Mouse (Mus musculus): ENCODE data around the gene Tldc1.

Tldc1 gene

DNA sequence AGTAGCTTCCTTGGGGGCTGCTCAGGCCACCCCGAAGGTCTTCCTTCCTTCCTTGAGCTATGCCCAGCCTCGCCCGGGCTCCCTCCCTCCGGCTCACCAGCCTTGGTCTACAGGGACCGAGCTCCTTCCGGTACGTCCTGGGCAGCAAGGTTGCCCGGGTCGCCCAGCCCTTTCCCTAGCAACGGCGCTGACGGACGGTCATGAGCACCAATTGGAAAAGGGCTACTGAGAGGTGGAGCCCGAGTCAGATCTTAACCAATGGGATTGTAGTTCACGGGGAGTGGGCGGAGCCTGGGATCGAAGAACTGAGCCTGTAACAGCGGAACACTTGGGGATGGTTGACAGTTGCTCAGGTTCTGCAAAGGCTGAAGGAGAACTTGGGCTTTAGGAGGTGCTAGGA is at the start of gene Tldc1:
Tldc1 (minus strand) TSS at position 154 of the 400 bp plus-strand sequence.
- in situ Hi-C loops (cut with MboI): loop anchor here (5.0 kb wide), 1 partner anchor 86 kb away; no protein-coding TSS in a partner anchor

DNA sequence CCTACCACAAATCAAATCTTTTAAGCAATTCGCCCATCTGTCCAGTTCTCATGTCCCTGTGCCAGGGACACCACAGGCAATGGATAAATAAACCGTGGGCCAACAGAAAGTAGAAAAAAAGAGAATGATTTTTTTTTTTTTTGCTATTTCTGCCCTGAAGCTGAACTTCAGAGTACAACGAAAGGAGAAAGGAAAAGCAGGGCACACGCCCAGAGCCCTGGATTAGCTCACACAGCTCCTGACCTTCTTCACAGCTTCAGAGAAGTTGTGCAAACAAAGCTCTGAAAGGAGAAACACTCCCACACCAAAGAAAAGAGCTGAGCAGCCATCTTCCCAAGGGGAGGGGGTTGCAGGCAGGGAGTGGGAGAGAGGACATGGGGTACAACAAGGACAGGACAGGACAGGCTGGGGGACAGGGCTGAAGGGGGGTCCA is 49.5 kb upstream of the Tldc1 start:
- in situ Hi-C loops (cut with MboI): no loop called here

DNA sequence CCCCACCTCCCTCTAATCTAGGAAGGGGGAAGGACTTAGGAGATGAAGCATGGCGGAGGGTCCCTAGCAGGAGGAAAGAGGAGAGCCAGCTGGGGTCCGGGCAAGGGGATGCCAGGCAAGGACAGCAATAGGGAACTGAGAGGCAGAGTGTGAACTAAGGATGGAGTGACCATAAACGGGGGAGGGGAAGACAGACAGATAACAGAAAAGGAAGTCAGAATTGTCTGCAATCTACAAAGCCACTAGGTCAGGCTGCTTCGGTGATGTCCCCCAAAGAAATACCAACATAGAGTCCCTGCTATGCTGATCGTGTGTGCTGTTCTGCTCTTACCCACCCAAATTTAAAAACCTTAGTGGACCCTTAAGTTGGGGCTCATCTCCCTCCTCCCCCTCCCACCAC is 48.8 kb upstream of the Tldc1 start:
- in situ Hi-C loops (cut with MboI): no loop called here

DNA sequence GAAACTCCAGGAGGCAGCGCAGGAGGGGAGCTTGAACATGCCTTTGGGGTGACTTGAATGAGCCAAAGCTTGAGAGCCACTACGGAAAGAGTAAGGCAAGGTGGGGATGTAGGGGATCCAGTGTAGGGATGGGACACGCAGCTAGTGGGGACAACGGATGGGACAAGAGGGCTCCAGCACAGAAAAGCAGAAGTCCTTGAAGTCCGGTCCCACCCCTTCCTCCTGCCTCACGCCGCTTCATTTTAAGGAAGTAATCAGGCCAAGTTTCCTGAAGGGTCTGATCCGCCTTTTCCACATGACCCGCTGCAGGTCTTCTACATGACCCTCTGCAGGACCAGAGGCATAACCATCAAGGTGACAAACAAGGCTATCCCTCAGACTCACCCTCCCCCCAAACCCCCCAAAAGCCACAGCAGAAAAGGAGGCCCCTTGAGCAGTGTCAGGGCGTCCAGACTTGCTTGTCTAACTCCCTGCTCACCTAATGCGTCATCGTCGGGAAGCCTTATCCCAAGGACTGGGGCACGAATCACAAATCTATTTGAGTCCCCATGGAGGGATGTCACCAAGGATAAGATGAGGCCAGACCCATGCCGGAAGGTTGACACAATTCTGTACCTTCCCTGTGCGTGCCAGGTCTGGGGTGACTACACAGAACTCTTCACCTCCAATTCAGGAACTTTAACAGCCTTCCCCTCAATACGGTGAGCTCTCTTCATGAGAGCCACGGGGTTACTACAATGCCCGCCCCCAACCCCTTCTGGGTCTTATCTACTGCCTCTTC is 47.9 kb upstream of the Tldc1 start:
- in situ Hi-C loops (cut with MboI): no loop called here

DNA sequence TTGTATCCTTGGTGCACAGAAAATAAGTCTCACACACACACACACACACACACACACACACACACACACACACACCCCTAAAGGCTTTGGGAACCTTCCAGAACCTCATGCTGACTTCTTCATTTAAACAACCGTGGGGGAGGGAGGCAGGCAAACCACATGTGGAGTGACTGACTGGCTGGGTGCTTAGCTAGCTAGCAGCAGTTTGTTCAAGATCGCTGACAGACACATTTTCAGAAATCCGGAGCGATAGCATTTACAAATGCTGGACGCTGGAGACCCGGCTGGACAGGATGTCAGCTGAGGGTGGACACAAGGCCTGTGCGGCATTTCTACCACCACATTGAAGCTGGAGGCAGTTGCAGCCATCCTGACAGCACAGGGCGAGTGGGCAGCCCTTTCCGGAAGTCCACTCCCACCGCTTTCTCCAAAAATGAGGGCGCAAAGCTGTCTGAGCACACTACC is 46.6 kb upstream of the Tldc1 start:
- in situ Hi-C loops (cut with MboI): no loop called here

DNA sequence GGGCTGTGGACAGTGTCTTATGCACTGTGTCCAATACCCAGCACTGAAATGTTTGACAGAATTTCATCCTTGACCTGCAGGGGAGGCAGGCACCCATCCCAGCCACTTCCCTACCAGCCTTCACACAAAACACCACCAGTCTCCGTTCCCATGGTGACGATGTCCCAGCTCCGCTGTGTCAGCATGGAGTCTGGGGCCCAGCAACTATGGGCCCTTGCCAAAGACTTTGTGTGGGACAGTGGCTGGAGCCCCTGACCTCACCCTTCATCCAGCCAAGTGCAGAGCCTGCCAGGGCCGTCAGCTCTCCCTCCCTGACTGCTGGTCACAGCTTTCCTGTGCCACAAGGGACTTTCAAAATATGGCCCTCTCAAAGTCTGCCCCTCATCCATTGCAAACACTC is 45.9 kb upstream of the Tldc1 start:
- in situ Hi-C loops (cut with MboI): no loop called here

DNA sequence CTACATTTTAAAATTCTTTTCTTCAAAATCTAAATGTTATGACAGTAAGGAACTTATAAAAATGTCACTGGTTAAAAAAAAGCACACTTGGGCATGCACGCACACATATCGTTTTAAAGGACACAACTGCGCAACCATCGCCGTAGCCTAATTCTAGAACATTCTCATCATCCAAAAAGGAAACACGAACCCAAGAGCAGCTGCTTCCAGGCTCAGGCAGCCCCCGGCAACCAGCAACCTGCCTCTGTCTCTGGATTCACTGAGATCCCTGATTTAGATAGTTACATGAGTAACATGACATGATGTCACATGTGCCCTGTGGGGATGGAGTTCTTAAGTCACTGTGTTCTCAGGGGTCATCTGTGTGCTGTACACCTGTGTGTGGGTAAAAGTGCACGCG is 45.1 kb upstream of the Tldc1 start:
- in situ Hi-C loops (cut with MboI): no loop called here

DNA sequence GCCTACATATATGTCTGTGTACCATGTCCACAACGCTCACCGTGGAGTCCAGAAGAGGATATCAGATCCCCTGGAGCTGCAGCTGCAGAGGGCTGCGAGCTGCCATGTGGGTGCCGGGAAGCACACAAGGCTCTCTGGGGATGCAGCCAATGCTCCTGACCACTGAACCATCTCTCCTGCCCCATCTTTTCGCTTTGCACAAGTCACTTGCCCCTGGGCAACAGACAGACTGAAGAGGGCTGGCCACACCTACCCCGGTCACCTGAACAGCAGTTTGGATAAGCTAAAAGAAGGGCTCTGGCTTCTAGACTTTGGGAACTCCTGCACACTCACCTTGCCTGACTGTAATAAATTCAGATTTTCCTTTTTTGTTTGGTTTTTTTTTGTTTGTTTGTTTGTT is 43.5 kb upstream of the Tldc1 start:
- in situ Hi-C loops (cut with MboI): no loop called here

DNA sequence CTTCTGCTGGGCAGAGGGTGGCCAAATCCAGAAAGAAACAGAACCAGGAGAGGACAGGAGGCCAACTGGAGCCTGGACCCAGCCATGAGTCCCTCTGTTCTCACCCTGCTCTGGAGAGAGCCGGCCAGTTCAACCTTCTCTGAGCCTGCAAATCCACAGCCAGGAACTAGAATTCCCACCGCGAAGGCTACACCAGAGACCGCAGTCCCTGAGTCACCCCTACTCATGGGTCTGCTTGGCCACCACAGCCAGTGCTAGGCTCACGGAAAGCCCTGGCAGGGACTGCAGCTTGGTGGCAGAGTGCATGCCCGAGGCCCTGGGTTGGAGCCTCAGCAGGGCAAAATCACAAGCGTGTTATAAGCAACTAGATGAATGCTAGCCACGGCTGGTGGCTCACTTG is 41.8 kb upstream of the Tldc1 start:
- in situ Hi-C loops (cut with MboI): no loop called here

DNA sequence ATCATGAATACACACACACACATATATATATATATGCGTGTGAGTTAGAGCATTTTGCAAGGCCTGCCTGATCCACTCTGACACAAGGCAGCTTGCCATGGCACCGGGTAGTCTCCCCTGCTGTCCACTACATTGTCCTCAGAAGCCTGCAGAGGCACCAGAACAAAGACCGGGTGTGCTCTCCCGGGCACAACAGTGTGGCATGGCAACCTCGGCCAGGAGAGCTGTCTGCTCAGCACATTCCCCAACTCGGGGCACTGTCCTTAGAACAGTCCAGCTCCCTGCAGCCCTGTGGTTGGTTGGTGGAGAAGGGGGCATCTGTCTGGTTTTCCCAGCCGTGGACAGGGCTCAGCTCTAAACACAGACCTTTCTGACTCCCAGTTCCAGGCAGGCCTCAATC is 41.1 kb upstream of the Tldc1 start:
- in situ Hi-C loops (cut with MboI): no loop called here

DNA sequence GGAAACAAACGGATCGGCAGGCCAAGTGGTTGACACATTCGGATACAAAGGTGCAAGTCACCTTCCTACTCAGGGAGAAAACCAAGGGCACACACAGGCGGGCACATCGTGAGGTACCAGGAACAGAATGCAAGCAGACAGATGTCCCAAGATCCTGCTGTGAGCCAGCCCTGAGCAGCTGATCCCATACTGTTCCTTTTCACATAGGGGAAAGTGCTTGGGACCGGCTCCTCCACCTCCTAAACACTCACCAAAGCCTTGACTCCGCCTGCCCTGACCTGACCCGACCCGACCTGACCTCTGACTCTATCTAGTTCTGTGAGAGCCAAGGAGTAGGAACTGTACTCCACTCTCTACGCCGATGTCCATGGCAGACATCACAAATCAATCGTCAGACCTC is 39.2 kb upstream of the Tldc1 start:
- in situ Hi-C loops (cut with MboI): no loop called here

DNA sequence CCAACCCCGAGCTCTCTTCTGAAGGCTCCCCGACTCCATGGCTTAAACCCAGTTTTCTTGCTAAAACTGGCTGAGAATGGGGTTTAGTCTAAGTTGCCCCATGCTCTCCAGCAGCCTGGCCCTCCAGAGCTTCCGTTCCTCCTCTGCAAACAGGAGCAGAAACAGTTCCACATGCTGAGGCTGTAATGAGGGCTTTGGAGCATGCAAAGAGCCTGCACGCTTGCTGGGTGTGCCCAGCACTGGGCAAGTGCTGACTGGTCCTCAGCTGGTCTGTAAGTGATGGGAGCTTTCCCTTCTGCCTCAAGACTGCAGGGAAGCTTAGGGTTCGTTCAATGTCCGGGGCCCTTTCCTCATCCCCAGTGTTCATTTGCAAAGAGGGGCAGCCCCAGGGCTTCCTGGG is 38.0 kb upstream of the Tldc1 start:
- in situ Hi-C loops (cut with MboI): no loop called here

DNA sequence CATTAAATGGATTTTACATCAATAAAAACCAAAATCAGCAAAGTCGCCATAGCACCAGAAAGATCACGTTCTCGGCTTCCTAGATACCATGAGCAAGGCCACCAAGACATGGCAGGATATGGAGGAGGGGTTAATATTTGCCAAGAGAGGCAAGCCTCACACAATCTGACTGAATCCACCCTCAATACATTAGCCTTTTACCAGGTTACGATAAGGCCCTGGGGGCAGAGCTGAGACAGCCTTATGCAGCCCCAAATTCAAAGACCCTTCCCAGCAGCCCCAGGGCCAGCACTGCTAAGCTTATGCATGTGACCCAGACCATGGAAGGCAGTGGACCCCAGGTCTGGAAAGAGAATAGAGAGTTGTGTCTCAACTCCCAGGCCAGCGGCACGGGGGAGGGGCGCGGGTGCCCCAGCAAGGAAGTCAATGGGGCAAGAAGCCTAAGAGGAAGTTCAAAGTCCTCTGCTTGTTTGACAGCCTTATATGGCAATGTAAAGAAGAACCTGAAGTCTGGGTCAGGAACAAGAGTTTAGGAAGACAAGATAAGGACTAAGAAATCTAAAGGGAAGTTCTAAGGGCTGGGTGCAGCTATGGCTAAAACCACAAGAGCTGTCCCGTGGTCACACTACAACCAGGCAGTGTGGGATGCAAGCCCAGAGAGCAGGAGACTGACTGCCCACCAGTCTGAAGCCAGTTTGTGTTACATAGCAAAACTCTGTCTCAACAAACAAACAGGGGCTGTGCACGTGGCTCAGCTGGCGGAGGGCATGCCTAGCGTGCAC is 34.6 kb upstream of the Tldc1 start:
- in situ Hi-C loops (cut with MboI): no loop called here

DNA sequence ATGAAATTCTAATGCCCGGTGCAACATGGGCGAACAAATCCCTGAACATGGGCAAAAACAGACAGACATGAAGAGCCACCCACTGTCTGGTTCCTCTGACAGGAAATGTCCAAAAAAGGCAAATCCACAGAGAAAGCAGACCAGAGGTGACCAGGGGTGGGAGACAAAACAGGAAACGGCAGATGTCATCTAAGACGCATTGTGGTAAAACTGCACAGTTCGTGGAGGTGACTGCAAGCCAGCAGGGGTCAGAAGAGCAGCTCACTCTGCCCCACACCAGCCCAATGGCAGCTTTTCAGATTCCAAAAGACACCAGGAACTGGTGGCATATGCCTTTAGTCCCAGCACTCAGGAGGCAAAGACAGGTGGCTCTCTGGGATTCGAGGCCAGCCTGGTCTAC is 33.7 kb upstream of the Tldc1 start:
- in situ Hi-C loops (cut with MboI): no loop called here

DNA sequence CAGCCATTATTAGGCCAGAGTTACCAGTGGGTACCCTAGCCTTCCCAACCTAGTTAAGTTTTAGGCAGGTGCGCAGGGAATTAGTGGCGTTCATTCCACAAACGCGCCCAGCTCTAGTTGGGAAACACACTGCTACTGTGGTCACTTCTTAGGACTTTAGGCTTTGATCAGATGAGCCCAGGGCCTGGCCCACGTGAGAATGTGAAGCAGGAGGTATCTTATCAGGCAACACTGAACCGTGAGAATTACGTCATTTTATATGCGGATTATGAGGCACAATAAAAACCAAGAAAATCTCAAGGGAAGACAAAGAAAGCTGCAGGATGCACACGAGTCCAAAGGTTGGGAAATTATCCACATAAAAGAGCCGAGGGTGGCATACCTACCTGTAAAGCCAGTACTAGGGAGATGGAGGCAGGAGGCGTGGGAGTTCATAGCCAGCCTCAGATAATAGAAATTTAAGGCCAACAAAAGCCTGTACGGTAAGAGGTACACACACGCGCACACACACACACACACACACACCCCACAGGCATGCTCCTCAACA is 32.8 kb upstream of the Tldc1 start:
- in situ Hi-C loops (cut with MboI): no loop called here

DNA sequence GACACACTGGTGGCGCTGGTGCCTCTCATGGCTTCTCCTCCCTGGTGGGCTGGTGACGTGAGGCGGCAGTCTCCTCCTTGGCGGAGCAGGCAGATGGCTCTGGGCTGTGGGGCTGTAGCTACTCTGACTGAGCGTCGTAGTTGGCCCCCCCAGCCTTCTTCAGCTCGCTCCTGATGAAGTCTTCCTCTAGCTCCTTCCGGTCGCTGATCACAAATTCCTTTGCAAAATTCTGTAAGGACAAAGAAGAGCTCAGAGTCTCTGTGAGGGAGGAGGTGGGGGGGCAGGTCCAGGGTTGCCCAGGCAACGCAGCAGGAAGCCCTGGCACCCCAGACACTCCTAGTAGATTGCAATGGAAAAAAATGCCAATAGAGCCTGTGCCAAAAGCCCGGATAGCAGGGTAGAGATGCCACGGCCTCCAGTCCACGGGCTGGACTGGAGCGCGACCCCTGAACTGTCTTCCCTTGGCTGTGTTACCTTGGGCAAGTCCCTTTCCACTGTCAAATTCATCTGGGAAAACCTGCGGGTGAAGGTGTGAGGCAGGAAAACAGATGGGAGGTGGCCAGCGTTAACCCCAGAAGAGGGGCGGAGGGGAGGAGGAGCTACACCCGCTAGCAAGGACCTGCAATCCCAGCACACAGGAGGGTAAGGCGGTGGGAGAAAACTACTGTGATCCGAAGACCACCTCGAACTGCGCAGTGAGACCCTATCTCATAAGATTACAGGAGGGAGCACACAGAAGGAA is 32.1 kb upstream of the Tldc1 start:
- in situ Hi-C loops (cut with MboI): no loop called here

DNA sequence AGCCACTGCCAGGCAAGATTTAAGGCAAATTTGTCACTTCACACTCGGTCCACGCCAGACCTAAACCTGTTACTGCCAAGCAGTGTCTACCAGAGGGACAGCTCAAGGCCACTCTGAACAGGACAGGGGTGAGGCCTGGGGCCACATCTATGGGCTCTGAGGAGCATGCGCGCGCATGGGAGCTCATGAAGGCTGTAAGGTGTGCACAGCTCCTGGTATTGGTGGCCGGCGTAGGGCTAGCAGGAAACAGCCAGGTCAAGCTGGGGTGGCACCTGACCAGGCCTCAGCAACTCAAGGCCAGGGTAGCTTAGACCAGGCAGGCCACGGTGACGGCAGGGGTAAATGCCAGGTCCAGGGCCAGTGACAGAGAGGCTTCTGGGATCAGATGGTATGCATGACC is 31.4 kb upstream of the Tldc1 start:
- in situ Hi-C loops (cut with MboI): no loop called here

DNA sequence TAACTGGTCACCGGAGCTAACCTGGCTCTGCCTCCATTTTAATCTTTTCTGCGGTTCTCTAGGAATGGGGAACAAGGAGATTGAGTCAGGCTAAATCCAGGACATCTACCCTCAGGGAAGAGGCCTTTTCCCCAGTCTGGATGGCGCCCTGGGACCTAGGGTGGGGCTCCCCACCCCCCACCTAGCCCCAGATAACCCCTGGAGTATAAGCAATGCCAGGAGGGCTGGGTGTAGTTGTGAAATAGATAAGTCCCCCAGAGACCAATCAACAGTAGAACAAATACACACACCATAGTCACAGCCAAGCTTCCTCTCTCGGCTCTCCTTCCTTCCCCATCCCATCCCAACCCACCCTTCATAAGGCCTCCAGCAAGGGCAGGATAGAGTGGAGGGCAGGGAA is 29.5 kb upstream of the Tldc1 start:
- in situ Hi-C loops (cut with MboI): no loop called here

DNA sequence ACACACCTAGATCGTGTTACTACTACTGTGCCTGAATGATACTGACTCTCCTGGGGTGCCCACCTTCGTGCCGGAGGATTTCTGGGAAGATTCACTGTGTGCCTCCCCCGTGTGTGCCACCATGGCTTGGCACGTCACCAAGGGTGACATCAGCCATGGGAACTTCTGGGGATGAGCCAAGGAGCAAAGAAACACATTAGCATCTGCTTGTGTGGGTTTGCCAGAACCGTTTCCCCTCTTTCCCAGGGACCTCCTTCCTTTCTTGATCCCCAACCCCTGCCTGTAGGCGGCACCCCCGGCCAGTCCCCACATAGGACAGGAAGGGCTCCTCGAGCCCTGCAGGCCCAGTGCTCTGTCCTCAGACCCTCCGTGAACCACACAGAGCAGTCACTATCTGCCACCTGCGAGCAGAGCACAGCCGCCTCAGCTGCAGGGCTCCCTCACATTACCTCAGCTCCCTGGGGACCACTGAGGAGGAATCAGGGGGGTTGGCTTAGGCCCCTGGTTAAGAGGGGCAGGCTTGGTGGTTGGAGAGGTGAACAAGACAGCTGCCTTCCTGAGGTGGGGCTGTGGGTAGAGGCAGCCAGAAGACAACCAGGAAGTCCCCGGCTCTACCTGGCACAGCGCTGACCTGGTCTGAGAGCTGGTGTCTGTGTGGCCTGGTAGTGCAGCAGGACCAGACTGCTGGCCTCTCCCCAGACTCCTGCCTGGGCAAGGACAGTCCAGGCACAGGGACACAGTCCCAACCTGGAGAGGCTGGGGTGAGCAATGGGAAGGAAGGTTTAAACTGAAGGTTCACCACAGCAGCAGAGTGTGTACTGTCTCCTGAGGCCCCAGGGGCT is 28.4 kb upstream of the Tldc1 start:
- in situ Hi-C loops (cut with MboI): no loop called here

DNA sequence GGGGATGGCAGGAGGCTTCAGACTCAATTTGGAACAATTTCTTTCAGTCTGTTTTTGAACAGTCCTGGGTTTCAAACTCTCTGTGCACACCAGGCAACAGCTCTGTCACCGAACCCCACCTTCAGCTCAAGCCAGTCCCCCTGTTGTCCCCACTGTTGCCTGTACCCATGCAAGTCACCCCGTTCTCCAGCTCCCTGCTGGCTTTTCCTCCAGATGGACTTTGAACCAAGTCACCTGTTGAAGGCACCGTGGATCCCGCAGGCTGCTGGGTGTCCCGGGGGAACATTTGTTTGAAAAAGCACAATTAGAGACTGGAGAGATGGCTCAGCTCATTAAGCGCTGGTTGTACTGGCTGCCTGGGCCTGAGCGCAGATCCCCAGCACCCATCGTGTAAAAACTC is 27.1 kb upstream of the Tldc1 start:
- in situ Hi-C loops (cut with MboI): no loop called here

DNA sequence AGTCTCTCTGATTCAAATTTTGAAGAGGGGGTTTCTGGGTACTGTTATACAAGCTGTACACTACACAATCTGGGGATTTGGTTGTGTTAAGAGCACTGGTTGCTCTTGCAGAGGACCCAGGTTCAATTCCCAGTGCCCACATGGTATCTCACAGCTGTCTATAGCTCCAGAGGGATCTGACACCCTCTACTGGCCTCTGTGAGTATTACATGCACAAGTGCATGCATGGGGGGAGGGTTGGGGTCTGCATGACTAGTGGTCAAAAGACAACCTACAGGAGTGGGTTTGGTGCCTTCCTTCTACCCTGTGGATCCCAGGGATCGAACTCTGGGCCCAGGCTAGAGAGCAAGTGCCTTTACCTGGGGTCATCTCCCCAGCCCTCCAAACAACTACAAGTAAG is 24.4 kb upstream of the Tldc1 start:
- in situ Hi-C loops (cut with MboI): no loop called here

Data from mature B cell (primary cell).